Comparison of ENCODE assay signal across 21 mouse cellular contexts in genomic region chr14:14716843-14717242, GRCm38 (mm10). TPM values are rescaled to one million over a fixed set of nuclear protein-coding genes. Genes with fewer than 3 reads are reported as not detected.
DNase-seq lines count a peak whose midpoint lies in the region; ATAC-seq and TF ChIP-seq lines count a peak whose summit lies in the region.
"Had no signal": no experiment of that assay in that cellular context is flagged by ENCODE, and none has a peak within 500 bp of the region (broad histone marks: within the 10 kb centered on the region; RNA-seq: fewer than 3 reads in every experiment).

No protein-coding gene starts in this region.

- no peak overlapping the region for H3K9ac ChIP-seq in CH12.LX (ENCODE audit: insufficient read depth, low read depth)
- H3K9ac ChIP-seq: limb, embryonic 15.5 days; liver, embryonic 14.5 days; lung, embryonic 14.5 days had no signal

- TF ChIP-seq POLR2A in CH12.LX (IDR thresholded peaks at IDR 0.05; ENCODE audit: low read depth, low read length): no peak

- H3K4me1 ChIP-seq in CH12.LX (ENCODE audit: control insufficient read depth in 1 of 2, insufficient read depth in 2 of 2): peaks cover 0 to 26% of the 10 kb centered on the region in 2 experiments; a peak in 2 of 4 replicates
- H3K4me1 ChIP-seq: heart, embryonic 10.5 days; limb, embryonic 15.5 days; midbrain, embryonic 10.5 days had no signal

- no peaks in the 10 kb centered on the region for H3K9me3 ChIP-seq in CH12.LX (replicated peaks; ENCODE audit: low read length)
- H3K9me3 ChIP-seq: forebrain, embryonic 10.5 days; heart, embryonic 10.5 days; limb, embryonic 15.5 days; midbrain, embryonic 10.5 days had no signal

- no peaks in the 10 kb centered on the region for H3K79me2 ChIP-seq in CH12.LX (replicated peaks; ENCODE audit: control insufficient read depth, extremely low read depth, insufficient read depth, poor library complexity, severe bottlenecking)

- no peak for TF ChIP-seq RAD21 in CH12.LX (IDR thresholded peaks at IDR 0.05; ENCODE audit: low read depth, low read length)

- in situ Hi-C loops in CH12.LX (cut with MboI; ENCODE audit: low pct_ligation_motif_present, low pct_unique_long_range_greater_than_20kb, low sequenced_read_pairs): no loop called here

- H3K27ac ChIP-seq in CH12.LX (ENCODE audit: insufficient read depth, low read depth): no peak overlapping the region
- H3K27ac ChIP-seq: forebrain, embryonic 10.5 days; heart, embryonic 10.5 days; hindbrain, postnatal 0 days; kidney, postnatal 0 days; left cerebral cortex, adult 2 months; limb, embryonic 15.5 days; liver, embryonic 14.5 days; midbrain, embryonic 10.5 days had no signal

- H3K4me2 ChIP-seq in CH12.LX (ENCODE audit: insufficient read depth, low read depth, poor library complexity, severe bottlenecking): no peak overlapping the region
- H3K4me2 ChIP-seq: limb, embryonic 15.5 days; lung, embryonic 14.5 days had no signal

- no peak overlapping the region for H3K4me3 ChIP-seq in CH12.LX (replicated peaks in 1 of 3; ENCODE audit: low read depth in 2 of 3, low read length in 2 of 3, poor library complexity in 1 of 3)
- H3K4me3 ChIP-seq: forebrain, embryonic 10.5 days; heart, embryonic 10.5 days; left cerebral cortex, adult 2 months; limb, embryonic 15.5 days; midbrain, embryonic 10.5 days had no signal

- ATAC-seq in hematopoietic stem cell, adult 5-6 weeks (replicated peaks in 1 of 2; ENCODE audit: insufficient read depth in 1 of 2, low FRiP score in 2 of 2, low TSS enrichment in 1 of 2, low read depth in 1 of 2, poor library complexity in 2 of 2, severe bottlenecking in 2 of 2): peak; percentile 71 to 87; a peak in 3 of 4 replicates
- ATAC-seq in megakaryocyte-erythroid progenitor cell, adult 5-6 weeks (replicated peaks; ENCODE audit: low FRiP score, low TSS enrichment, poor library complexity, severe bottlenecking): no peak
- ATAC-seq: hindbrain, postnatal 0 days had no signal

- no peaks in the 10 kb centered on the region for H3K27me3 ChIP-seq in CH12.LX (replicated peaks)
- H3K27me3 ChIP-seq: limb, embryonic 15.5 days had no signal

- H3K36me3 ChIP-seq in CH12.LX (replicated peaks in 1 of 2; ENCODE audit: control insufficient read depth in 1 of 2, insufficient read depth in 1 of 2, low read length in 1 of 2): peaks cover 0 to 18% of the 10 kb centered on the region in 2 experiments
- H3K36me3 ChIP-seq: heart, embryonic 10.5 days; limb, embryonic 15.5 days had no signal

- no peak for TF ChIP-seq CTCF in CH12.LX (conservative IDR thresholded peaks at IDR 0.05 in 1 of 2, IDR thresholded peaks at IDR 0.05 in 1 of 2; ENCODE audit: low read depth in 2 of 2, low read length in 2 of 2)

- DNase-seq in 416B (ENCODE audit: low read depth) (peak; percentile 63), CH12.LX (ENCODE audit: extremely low read depth) (no peak)
- peak; percentile 16 to 25 for DNase-seq in thymus, postnatal 10 days (ENCODE audit: low spot score in 2 of 2)
- no peak for DNase-seq in yolk sac, embryonic 10.5 days (ENCODE audit: low spot score)
- DNase-seq in left cerebral cortex, adult 9 months (ENCODE audit: low spot score in 2 of 2): no peak
- DNase-seq in kidney, postnatal 25 days: no peak
- DNase-seq: adrenal gland, postnatal 36 days; cerebellum, adult 9-10 months; kidney, adult 2 months; left cerebral cortex, postnatal 4 days; lung, embryonic 14.5 days had no signal

- TF ChIP-seq EP300 in CH12.LX (IDR thresholded peaks at IDR 0.05; ENCODE audit: low read length): no peak

- dilution Hi-C loops in CH12.LX (cut with MboI; ENCODE audit: extremely low pct_ligation_motif_present, extremely low pct_unique_long_range_greater_than_20kb, low sequenced_read_pairs): no loop called here

TF ChIP-seq in CH12.LX, 34 proteins besides CTCF, POLR2A, EP300 and RAD21:
- no peak for TF ChIP-seq IRF4 (IDR thresholded peaks at IDR 0.05; ENCODE audit: low read depth, low read length)
- peak; percentile 49; the same call in 1 of the 2 replicates for TF ChIP-seq ZNF384 (IDR thresholded peaks at IDR 0.05; ENCODE audit: low read depth, low read length)
TF ChIP-seq in CH12.LX: peak in this region for 1.

RNA-seq across cellular contexts. Expression of gene Slc4a7, which starts 14.8 kb away (rescaled TPM):
- 13.6 and 13.9 TPM in 2 replicates for total RNA-seq in CH12.LX (2012; rRNA removed)
- 17.6 and 21.4 TPM in 2 replicates for total RNA-seq in CH12.LX (2014; rRNA removed)
- 15.5 and 19.0 TPM in 2 replicates for polyA plus RNA-seq in CH12.LX (2012; ENCODE audit: insufficient read length, low read depth)
- total RNA-seq in hematopoietic stem cell, adult 5-6 weeks (2017): 59.7 and 63.9 TPM in 2 replicates
- total RNA-seq in megakaryocyte-erythroid progenitor cell, adult 5-6 weeks (2014; fragmentation: Nextera tagmentation): 27.1 and 29.8 TPM in 2 replicates
- total RNA-seq in megakaryocyte-erythroid progenitor cell, adult 5-6 weeks (2017): 32.0 and 35.3 TPM in 2 replicates

Comparison
In these comparisons a context has a peak if more than half of its experiments do, and no peak if none do; other contexts are left out.
1. DNase-seq: peak in 416B (single experiment) and thymus, postnatal 10 days (2 of 2); none in CH12.LX (single experiment), yolk sac, embryonic 10.5 days (single experiment), left cerebral cortex, adult 9 months (0 of 2) and kidney, postnatal 25 days (0 of 2).